Mouse (Mus musculus): ENCODE results near the gene Ndrg4.
"Not testable (repeated sequence)": the region's sequence is repeated elsewhere in the genome, so short reads cannot be mapped to it uniquely, and the experiment has no call there.

The Ndrg4 gene

GRCm38 (mm10) chr8:95676631-95677030, at the start of gene Ndrg4:
Gene Ndrg4 (plus strand): TSS chr8:95676980.
- in situ Hi-C loops (cut with MboI): no loop called here

- in situ Hi-C loops (cut with MboI): no loop called here
Measured at GRCm38 (mm10) chr8:95632840-95633239, 43.9 kb upstream of the Ndrg4 start.

- in situ Hi-C loops (cut with MboI): no loop called here
Measured at GRCm38 (mm10) chr8:95633262-95634062, 43.3 kb upstream of the Ndrg4 start, which contains the start of gene Gins3. Gene Gins3 (plus strand): TSS chr8:95633453.

GRCm38 (mm10) chr8:95634063-95634340, 42.8 kb upstream of the Ndrg4 start:
- in situ Hi-C loops (cut with MboI): no loop called here

GRCm38 (mm10) chr8:95644942-95645341, 31.8 kb upstream of the Ndrg4 start:
- in situ Hi-C loops (cut with MboI): no loop called here

- in situ Hi-C loops (cut with MboI): no loop called here
Measured at GRCm38 (mm10) chr8:95648251-95648650, 28.5 kb upstream of the Ndrg4 start.

GRCm38 (mm10) chr8:95653351-95653750, 23.4 kb upstream of the Ndrg4 start:
- in situ Hi-C loops (cut with MboI): no loop called here

- in situ Hi-C loops (cut with MboI): no loop called here
Measured at GRCm38 (mm10) chr8:95655831-95656230, 20.9 kb upstream of the Ndrg4 start.

- in situ Hi-C loops (cut with MboI): no loop called here
Measured at GRCm38 (mm10) chr8:95656316-95657002, 20.3 kb upstream of the Ndrg4 start.

- in situ Hi-C loops (cut with MboI): no loop called here
Measured at GRCm38 (mm10) chr8:95657523-95657922, 19.3 kb upstream of the Ndrg4 start.

GRCm38 (mm10) chr8:95660334-95660882, 16.4 kb upstream of the Ndrg4 start:
- in situ Hi-C loops (cut with MboI): no loop called here

- in situ Hi-C loops (cut with MboI): no loop called here
Measured at GRCm38 (mm10) chr8:95661085-95661484, 15.7 kb upstream of the Ndrg4 start.

GRCm38 (mm10) chr8:95661575-95661974, 15.2 kb upstream of the Ndrg4 start:
- in situ Hi-C loops (cut with MboI): no loop called here

- in situ Hi-C loops (cut with MboI): no loop called here
Measured at GRCm38 (mm10) chr8:95662885-95663598, 13.7 kb upstream of the Ndrg4 start.

- in situ Hi-C loops (cut with MboI): no loop called here
Measured at GRCm38 (mm10) chr8:95663599-95663949, 13.2 kb upstream of the Ndrg4 start.

- in situ Hi-C loops (cut with MboI): not testable (repeated sequence)
Measured at GRCm38 (mm10) chr8:95665813-95666452, 10.8 kb upstream of the Ndrg4 start.

- in situ Hi-C loops (cut with MboI): no loop called here
Measured at GRCm38 (mm10) chr8:95668163-95668958, 8.4 kb upstream of the Ndrg4 start.

- in situ Hi-C loops (cut with MboI): no loop called here
Measured at GRCm38 (mm10) chr8:95669967-95670366, 6.8 kb upstream of the Ndrg4 start.

- in situ Hi-C loops (cut with MboI): no loop called here
Measured at GRCm38 (mm10) chr8:95671861-95672260, 4.9 kb upstream of the Ndrg4 start.

GRCm38 (mm10) chr8:95672811-95673210, 4.0 kb upstream of the Ndrg4 start:
- in situ Hi-C loops (cut with MboI): no loop called here

- in situ Hi-C loops (cut with MboI): no loop called here
Measured at GRCm38 (mm10) chr8:95677591-95678023, 827 bp downstream of the Ndrg4 start.

All from mature B cell (primary cell).